Mouse (Mus musculus) liver, adult (tissue): ENCODE data around the gene Dnah3.

ENCODE experiments used
- GATA4 ChIP-seq: IDR thresholded peaks from 2 replicates; pipeline ENCODE4 v1.6.1; 2014; ENCODE audit warnings: mild to moderate bottlenecking, low read length; ENCODE audit not compliant: insufficient replicate concordance

The Dnah3 gene

DNA sequence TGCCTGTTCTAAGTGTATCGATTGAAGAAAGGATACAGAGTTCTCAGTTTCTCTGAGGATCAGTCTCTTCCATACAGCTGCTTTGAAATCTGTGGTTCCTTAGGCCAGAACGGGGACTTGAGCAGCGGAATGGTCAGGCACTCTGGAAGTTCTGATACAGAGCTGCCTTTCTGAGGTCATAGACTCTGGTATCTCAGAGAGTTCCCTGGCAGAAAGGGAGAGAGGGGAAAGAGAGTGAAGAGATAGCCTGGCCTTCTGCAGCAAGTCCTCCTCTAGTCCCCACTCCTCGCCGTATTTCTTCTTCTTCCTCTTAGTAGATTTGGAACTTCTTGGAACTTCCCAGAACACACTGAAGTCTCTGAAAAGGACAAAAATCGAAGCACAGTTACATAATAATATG, at the start of gene Dnah3:
Dnah3 (minus strand) TSS at position 101 of the 400 bp plus-strand sequence.
- no peak for TF ChIP-seq GATA4

- TF ChIP-seq GATA4: no peak
These were observed 47.7 kb upstream of the Dnah3 start for GRCm38 (mm10) chr7:120142743-120143142.

DNA sequence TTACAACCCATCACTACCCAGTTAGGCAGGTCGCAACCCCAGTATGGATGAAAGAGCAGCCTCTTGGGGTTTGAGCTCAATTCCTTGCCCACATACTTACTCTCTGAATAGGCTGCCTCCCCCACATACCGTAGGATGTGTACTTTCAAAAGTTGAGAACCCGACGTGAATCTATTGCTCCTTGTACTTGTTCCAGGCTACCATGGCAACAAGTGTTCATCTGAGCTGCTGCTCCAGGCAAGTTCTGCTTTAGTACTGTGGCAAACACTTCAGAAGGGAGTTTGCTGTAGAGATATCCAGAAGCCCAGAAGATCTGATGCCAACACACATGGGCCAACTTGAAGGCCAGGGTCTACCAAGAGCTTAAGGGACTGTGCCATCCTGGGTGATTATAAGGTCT, 33.9 kb upstream of the Dnah3 start:
- no peak for TF ChIP-seq GATA4

DNA sequence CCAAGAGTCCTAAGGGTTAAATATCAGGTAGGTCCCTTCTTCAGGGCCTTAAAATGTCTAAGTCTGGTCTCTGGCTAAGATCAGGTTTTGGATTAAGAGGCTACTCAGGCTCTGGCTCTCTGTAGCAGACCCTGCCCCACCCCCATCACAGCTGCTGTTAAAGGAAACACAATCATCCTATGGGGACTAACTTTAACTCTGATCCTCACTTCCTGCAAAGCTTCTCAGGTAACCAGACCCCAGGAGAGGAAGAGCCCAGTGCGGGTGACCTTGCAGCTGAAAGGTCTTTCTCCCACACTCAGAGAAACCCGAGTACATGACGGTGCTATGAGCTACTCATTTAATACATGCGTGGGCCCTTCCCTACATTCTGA, 32.6 kb upstream of the Dnah3 start:
- no peak for TF ChIP-seq GATA4

DNA sequence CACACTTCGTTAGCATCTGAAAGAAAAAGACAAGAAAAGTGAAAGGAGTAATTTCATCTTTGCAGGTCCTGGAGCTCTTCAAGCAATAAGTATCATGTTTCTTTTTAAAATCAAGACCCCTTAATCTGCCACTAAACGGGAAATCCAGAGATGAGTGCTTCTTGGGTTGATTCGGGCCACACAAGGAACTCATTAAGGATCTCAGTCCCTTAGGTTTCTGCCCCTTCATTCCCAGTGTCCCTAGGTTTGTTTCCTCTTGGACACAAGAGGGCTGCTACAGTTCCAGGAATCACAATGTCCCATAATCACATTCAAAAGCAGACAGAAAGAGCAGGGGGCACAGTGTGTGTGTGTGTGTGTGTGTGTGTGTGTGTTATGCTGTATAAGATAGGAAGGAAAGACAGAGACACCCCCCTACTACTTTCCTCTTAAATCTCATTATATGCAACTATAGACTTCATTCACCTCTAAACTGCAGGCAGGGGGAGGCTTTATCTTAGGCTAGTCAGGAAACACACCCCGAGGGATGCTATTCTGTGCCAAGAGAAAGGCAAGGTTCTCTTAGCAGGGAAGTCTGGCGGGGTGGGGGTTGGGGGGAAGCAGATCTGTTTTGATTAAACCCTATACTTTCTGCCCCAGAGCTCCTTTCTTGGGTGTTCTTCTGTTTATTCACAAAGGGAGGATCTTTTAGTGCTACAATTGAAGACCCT, 32.1 kb upstream of the Dnah3 start:
- TF ChIP-seq GATA4: no peak

DNA sequence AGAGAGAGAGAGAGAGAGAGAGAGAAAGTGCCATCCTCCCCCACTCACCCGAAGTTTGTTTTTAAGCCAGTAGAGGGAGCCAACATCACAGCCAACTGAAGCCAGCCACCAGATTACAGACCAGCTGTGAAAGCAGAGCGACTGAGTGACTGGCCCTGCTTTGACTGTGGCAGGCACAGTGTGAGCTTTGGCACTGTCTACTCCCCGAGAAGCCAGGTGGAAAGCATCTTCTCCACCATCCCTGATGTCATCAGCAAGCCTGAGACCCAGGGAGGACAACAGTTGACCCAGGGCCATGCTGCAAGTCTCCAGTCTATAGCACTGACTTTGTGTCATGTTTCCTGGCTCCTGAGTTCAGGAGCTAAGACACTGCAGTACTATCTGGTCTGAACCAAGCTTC, 29.8 kb upstream of the Dnah3 start:
- peak; percentile 11; the same call in 1 of the 2 replicates for TF ChIP-seq GATA4

DNA sequence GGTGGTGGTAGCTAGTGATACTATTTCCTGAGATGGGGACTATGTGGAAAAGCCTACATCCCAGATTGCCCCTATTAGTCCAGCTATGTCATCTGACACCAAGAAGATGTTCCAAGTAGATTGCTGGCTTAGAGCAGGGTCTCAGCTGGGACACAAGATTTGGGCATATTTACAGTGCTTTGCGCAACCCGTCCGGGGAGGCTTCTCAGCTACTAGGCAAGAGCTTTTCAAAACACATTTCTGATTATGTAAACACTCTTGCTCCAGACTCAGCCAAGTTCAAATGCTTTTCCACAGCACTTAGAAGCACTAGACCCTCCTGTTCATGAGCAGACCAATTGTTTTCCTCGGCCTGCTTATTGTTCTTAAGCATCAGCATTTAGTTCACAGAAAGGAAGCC, 28.7 kb upstream of the Dnah3 start:
- no peak for TF ChIP-seq GATA4

- no peak for TF ChIP-seq GATA4
These were observed 22.4 kb upstream of the Dnah3 start for GRCm38 (mm10) chr7:120117529-120117928.

DNA sequence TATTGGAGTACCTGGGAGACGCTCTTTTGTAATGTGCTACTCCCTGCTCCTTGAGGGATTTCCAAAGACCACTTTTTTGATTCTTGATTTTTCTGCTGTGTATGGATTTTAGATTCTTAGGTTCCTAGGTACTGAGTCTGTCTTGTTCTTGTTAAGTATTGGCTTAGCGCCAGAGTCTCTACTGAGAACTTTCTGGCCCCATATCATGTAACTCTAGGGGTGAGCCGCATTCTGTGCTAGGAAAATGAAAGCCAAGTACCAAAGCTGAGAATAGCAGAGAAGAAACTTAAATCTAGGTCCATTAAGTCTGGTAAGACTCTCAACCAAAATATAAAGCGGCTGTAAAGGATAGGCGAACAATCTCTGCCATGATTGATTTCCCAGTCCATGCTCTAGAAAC, 21.9 kb upstream of the Dnah3 start:
- TF ChIP-seq GATA4: no peak

DNA sequence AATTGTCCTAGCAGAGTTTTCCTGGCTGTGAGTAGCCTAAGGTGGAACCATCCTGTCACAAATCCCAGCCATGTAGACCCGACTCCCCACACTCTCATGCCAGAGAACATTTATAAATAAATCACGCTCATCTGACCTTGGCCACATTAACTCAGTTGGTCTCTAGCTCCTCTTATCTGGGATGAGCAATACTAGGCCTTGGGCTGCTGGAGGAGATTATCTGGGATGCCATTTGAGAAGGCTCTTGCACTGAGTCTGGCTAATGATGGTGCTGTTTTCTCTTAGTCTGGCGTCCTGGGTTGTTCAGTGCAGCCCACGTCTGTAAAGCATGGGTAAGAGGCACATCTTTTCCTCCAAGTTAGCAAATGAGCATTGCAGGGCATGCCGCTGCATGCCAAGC, 14.6 kb upstream of the Dnah3 start:
- no peak for TF ChIP-seq GATA4

GRCm38 (mm10) chr7:120106356-120106755, 11.3 kb upstream of the Dnah3 start:
- TF ChIP-seq GATA4: no peak

DNA sequence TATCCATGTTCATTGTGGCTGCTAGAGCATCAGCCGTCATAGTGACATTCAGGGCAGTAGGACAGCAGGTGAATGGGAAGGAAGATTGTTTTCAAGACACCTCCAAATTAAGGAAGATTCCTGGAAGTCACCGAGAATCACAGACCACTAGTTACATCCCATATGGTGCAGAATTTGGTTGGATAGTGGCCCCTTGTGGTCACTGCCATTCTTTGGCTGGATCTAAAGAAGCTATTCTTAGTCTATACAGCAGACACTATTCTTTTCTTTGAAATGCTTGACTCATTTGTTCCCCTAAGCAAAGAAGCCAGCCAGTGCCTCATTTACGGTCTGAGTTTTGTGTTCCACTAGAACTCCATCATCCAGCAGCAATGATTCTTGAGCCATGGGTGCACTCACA, 9.9 kb upstream of the Dnah3 start:
- no peak for TF ChIP-seq GATA4

- TF ChIP-seq GATA4: no peak
These were observed 8.0 kb upstream of the Dnah3 start for GRCm38 (mm10) chr7:120103019-120103567.

GRCm38 (mm10) chr7:120102164-120102972, 7.3 kb upstream of the Dnah3 start, which contains the start of gene Tmem159:
Gene Tmem159, plus strand, starts transcription at chr7:120102353.
- TF ChIP-seq GATA4: peak; percentile 21; the same call in 1 of the 2 replicates

GRCm38 (mm10) chr7:120098403-120098802, 3.3 kb upstream of the Dnah3 start:
- TF ChIP-seq GATA4: no peak

GRCm38 (mm10) chr7:120097845-120098244, 2.8 kb upstream of the Dnah3 start:
- TF ChIP-seq GATA4: no peak

DNA sequence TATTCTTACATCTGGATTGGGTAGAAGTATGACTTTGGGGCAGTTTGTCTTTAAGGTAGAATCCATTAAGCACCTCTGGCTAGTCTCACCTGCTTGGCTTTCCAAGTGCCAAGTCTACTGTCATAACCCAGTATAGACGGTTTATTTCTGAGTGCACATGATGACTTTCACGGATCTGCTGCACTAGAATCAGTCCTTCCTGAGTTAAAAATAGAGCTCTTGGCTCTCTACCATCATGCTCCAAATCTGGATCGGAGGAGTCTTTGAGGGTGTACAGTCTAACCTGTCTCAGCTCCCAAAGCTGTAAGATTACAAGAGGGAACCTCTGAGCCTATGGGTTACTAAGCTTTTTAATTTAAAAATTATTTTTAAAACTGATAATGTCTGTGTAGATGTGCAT, 864 bp downstream of the Dnah3 start:
- no peak for TF ChIP-seq GATA4

DNA sequence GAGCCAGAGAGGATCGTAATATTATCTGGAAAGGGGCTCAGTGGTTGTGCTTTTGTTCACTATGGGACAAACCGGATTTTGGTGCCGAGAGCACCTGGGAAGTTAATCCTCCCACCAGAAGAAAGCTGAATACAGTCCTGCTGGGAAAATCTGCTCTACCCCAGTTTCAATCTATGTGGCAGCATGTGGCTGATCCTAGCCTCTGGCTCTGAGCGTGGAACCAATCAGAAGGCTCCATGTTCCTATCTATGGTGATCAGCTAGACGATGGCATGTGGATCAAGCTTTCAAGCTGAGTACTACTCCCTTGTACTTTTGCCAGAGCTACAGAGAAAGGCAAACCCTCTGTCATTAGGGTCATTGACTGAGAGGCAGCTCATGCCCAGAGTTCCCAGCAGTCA, 2.0 kb downstream of the Dnah3 start:
- no peak for TF ChIP-seq GATA4
